Mouse (Mus musculus): ENCODE data around the gene Crim1.

Crim1 gene

GRCm38 (mm10) chr17:78209646-78210045 lies 9.6 kb downstream of the Crim1 start:
- DNase-seq (ENCODE audit: low read depth, low spot score): no peak

DNA sequence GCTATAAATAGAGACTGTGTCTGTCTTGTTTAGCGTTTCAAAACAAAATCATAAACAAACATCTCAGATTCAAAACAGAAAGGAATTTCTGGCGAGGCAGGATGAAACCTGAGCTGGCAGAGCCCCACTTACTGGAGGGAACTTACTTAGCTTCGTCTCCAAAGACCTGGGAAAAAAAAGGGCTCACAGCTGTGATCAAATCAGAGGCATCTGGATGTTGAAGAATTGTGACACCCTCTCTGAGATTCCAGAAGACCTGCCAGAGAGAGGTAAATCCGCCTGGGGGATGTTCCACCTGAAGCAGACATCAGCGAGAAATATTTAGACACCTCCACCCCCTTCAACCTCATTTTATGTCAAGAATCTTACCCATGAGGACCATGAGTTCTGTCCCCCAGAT lies 11.8 kb downstream of the Crim1 start:
- peak; percentile 43 for DNase-seq (ENCODE audit: low read depth, low spot score)

GRCm38 (mm10) chr17:78213128-78213527 lies 13.1 kb downstream of the Crim1 start:
- peak; percentile 40 for DNase-seq (ENCODE audit: low read depth, low spot score)

DNA sequence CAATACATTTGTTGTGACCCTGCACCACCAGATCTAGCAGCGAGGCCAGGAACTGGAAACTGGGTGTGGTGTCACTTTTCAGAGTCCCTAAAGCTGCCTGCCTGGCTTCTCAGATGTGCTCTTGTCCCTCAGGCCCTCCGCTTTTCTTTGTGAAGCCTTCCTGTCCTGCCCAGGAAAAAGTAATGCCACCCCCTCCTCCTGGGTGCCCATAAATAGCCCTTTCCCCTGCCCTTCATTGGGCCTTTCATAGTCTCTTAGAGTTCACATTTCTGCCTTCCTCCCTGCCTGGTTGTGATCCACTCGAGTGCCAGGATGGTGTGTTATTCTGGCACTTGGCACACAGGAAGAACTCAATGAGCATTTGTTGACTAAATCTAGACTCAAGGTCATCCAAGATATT lies 16.5 kb downstream of the Crim1 start:
- DNase-seq (ENCODE audit: low read depth, low spot score): no peak

- no peak for DNase-seq (ENCODE audit: low read depth, low spot score)
These were observed 17.4 kb downstream of the Crim1 start for GRCm38 (mm10) chr17:78217406-78217805.

DNA sequence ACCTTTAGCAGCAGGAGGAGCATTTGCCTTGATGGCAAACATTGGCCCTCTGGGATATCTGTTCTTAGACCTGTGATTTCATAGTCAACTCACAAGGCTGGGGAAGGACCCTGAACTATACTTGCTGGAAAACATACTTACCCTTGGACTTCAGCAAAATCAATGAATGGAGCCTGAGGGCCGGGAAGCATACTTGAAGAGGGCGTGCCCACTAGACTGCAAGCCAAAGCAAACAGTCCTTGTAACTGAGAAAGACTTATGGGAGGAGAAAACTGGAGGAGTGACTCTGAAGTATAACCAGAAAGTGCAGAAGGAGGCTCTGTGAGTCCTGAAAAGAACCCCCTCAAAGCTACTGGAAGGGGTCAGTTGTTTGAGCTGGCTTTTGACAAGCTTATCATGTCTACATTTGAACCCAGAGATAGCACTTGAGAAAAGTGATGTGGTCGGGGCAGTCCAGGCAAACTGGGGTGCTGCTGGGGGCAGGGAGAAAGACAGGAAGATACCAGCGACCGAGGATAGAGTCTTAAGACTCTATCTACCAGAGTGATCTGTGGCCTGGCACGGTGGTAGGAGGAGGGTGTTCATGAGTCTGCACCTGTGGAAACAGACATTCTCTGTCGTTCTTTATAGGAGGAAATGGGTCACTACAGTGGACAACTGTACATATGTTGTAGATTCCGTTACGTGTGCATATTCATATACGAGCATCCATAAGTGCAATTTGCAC lies 18.6 kb downstream of the Crim1 start:
- DNase-seq (ENCODE audit: low read depth, low spot score): no peak

DNA sequence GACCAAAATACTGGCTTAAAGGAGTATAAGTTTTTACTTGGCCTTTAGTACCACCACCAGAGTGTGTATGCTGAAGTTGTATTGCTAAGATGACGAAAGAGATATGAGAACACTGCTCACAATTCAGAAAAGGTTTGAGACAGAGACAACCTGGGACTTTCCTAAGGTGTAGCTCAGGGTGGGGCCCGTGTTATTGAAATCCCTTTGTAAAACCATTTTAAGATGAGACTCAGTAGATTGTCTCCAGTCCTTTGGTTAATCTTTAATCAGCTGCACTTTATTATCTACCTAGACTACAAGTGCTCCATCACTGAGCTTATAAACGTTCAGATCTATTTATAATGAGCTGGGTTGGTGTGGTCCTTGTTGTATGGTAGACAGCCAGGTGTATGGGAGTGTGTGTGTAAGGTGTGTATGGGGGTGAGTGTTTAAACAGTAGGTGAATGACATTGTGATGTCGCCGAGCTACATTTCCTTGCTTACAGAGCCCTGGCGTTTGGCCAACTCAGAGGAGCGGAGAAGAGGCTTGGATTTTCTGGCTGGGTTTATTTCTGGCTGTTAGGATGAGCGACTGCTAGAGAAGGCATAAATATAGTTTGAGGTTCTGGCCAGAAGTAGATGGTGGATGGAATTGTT lies 21.1 kb downstream of the Crim1 start:
- no peak for DNase-seq (ENCODE audit: low read depth, low spot score)

DNA sequence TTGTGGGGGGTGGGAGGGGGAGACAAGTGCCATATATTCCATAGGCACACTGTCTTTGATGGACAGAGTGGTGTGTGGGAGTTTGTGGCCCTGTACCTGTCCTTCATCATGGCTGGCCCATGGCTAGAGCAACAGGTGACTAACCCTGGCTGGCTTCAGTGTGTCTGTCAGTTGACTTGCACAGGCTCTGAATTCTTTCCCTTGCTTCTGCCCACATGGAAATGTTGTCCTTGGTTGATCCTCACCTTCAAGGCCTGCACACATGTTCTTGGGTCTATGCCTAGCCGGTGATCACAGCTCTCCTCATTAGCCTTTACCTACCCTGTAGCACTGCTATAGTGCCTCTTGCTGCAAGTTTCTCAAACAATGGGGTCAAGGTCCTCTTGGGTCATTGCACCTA lies 21.8 kb downstream of the Crim1 start:
- no peak for DNase-seq (ENCODE audit: low read depth, low spot score)

DNA sequence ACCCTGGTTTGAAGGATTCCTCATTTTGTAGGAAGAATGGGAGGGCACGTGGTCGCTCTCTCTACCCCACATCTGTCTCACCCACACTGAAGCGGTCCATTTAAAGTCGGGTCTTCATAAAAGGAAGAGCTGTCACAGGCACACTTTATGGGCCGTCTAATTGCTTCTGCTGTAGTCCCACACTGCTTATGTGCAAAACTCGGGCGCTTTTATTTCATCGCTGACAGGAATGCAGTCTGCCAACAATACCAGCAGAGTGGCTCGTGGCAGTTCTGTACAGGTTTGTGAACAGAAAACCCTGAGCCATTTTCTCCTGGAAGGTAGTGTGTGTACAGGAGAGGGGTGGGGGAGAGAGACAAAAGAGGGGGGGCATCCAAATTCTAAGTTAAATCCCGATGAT lies 23.9 kb downstream of the Crim1 start:
- DNase-seq (ENCODE audit: low read depth, low spot score): peak; percentile 54

- DNase-seq (ENCODE audit: low read depth, low spot score): no peak
These were observed 25.5 kb downstream of the Crim1 start for GRCm38 (mm10) chr17:78225547-78225946.

DNA sequence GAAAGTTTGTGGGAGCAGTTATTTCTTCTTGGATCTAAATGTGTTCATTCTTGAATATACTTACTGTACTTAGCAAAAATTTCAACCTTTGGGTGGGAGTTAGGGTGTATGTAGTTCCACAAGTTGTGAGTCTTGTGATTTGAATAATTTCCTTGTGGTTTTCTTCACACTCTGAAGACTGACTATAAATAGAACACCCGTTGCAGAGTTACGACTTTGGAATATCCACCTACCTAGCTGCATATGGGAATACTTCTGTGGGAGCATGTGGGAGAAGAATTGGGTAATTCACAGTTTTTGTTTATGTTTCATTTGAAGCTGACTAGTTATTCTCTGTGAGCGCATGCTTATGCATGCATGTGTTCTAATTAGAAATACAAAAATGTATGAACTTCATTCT lies 27.2 kb downstream of the Crim1 start:
- no peak for DNase-seq (ENCODE audit: low read depth, low spot score)

- no peak for DNase-seq (ENCODE audit: low read depth, low spot score)
These were observed 31.5 kb downstream of the Crim1 start for GRCm38 (mm10) chr17:78231567-78231966.

DNA sequence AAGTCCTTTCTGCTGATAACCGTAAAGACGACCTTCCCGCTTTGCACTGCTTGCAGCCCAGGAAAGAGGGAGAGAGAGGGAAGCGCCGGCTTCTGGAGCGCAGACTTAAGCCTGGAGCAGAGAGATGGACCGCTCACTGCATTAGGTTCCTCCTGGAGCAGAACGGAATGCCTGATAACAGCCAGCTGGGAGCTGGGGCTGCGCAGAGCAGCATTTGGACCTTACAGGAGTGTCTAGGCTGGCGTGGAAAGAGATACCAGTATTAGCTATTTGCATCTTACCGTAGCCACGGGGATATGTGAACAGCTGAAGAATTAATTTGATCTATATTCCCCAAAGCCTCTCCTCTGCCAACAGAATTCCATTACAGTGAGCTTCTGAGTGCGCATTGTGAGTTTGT lies 32.7 kb downstream of the Crim1 start:
- no peak for DNase-seq (ENCODE audit: low read depth, low spot score)

GRCm38 (mm10) chr17:78233873-78234272 lies 33.8 kb downstream of the Crim1 start:
- DNase-seq (ENCODE audit: low read depth, low spot score): no peak

DNA sequence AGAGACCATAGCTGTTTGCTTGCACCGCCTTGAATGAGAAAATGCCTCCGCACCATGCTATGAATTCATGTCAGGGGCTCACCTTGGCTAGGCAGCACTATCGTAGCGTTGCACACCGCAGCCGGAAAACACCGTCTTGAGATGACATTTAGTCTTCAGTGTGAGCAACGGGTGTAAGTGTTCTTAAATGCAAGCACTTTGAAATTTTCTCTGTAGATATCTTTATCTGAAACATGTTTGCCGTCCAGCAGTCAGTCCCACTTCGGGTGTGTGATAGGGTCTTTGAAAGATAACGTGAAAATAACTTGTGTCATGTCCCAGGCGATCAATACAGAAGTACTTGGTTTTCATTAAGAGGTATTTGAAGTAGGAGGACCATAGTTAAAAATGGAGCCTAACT lies 36.1 kb downstream of the Crim1 start:
- no peak for DNase-seq (ENCODE audit: low read depth, low spot score)

- no peak for DNase-seq (ENCODE audit: low read depth, low spot score)
These were observed 37.9 kb downstream of the Crim1 start for GRCm38 (mm10) chr17:78237954-78238353.

- no peak for DNase-seq (ENCODE audit: low read depth, low spot score)
These were observed 40.1 kb downstream of the Crim1 start for GRCm38 (mm10) chr17:78240161-78240560.

GRCm38 (mm10) chr17:78241238-78241637 lies 41.2 kb downstream of the Crim1 start:
- DNase-seq (ENCODE audit: low read depth, low spot score): no peak

DNA sequence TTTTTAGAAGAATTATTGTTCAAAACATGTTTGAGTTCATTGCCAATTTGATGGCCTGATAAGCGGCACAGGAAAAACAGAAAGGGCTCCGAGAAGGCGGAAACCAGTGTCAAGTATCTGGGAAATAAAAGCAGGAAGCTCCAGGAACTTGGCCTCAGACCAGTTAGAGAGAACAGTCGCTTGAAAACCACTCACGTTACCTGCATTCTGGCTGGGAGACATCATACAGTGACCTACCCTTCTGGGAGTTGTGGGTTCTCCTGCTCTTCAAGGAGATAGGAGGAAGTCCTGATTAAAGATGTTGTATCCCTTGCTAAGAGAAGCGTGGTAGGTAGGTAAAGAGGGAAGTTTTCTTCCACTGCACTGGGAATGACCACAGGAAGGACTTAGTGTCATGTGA lies 44.7 kb downstream of the Crim1 start:
- no peak for DNase-seq (ENCODE audit: low read depth, low spot score)

DNA sequence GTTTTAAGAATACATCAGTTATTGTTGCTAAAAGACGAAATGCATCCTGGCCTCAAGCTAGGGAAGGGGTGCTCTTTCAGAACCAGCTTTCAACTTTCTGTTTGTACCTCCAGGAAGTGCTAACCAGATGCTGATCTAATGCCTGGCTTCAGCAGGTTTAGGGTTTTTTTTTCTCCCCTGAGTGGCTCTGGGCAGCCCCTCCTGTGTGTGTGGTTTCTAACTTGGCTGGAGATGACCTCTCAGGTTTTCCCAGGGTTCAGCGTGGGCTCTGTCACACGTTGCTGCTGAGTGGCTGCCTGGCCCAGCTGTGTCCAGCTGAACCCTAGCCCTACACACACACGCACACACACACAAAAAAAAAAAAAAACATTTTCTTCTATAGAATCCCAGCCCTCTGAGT lies 45.4 kb downstream of the Crim1 start:
- no peak for DNase-seq (ENCODE audit: low read depth, low spot score)

DNA sequence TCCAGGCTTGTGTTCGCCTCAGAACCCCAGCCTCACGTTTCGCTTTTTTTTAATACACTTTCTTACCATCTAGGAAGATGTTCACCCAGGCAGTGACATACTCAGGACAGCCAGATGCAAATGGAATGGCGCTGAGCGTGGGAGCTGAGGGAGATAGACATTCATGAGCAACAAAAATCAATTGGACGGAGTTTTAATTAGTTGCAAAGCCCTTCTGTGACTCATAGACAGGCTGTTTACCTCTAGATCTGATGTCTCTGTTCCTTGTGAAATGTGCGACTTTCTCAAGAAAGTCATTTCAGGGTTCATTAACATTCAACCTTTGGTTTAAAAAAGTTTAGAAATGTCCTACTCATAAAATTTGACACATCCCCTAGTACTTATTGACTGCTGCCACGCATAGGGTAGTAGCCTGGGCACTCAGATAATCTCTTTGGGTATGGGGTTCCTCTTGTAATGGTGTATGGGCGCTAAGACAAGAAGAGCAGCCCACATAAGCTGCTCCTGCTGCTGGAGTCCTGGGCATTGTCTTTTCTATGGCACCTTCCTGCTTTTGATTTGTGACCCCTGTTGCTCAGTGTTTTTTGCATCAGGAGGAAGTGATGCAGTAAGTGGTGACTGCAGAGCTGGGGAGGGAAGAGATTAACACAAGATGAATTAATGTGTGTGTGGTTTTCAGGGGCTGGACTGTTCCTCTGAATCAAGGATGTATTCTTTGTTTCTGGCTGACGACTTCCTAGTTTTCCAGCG lies 46.8 kb downstream of the Crim1 start:
- no peak for DNase-seq (ENCODE audit: low read depth, low spot score)

GRCm38 (mm10) chr17:78248197-78248596 lies 48.1 kb downstream of the Crim1 start:
- no peak for DNase-seq (ENCODE audit: low read depth, low spot score)

DNA sequence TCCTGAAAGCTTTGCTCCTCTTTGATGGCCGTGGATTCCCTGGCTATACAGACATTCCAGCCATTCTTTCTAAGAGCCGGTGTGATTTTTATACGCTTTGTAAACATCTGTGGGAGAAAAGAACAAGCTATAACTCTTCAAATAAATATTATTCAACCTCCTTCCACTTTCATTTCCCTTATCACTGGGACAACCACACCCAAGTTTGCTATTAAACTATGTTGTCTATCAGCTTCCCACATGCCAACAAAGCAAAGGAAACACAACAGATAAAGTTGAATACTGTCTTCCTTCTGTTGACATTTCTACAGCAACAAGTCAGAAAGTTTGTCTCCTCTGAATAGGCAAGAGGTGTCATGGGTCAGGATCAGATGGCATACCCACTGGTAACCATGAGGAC lies 48.9 kb downstream of the Crim1 start:
- no peak for DNase-seq (ENCODE audit: low read depth, low spot score)

All from forelimb bud, embryonic 11.5 days (tissue).